Mouse (Mus musculus): ENCODE data around the gene Chst4.
A peak's percentile ranks its signal among the peaks of the same experiment; 100 is the strongest.
"Not testable (repeated sequence)": the region's sequence is repeated elsewhere in the genome, so short reads cannot be mapped to it uniquely, and the experiment has no call there.

The Chst4 gene

GRCm38 (mm10) chr8:110039659-110040058, at the start of gene Chst4:
Gene Chst4, minus strand, starts transcription at chr8:110039740.
- DNase-seq = no peak

GRCm38 (mm10) chr8:110082416-110083105, 43.0 kb upstream of the Chst4 start:
- DNase-seq = no peak

GRCm38 (mm10) chr8:110079282-110080221, 40.0 kb upstream of the Chst4 start, which contains the start of gene Zfp612:
Gene Zfp612, plus strand, starts transcription at chr8:110079746.
- DNase-seq = peak; percentile 82

GRCm38 (mm10) chr8:110074496-110074895, 35.0 kb upstream of the Chst4 start:
- DNase-seq = no peak

GRCm38 (mm10) chr8:110071600-110071999, 32.1 kb upstream of the Chst4 start:
- peak; percentile 43 for DNase-seq

- no peak for DNase-seq
These were observed 30.2 kb upstream of the Chst4 start for GRCm38 (mm10) chr8:110069706-110070105.

- no peak for DNase-seq
These were observed 26.1 kb upstream of the Chst4 start for GRCm38 (mm10) chr8:110065676-110066075.

GRCm38 (mm10) chr8:110064606-110065365, 25.2 kb upstream of the Chst4 start:
- DNase-seq = no peak

GRCm38 (mm10) chr8:110064161-110064560, 24.6 kb upstream of the Chst4 start:
- DNase-seq = no peak

GRCm38 (mm10) chr8:110058207-110058606, 18.7 kb upstream of the Chst4 start:
- no peak for DNase-seq

- DNase-seq = no peak
These were observed 11.7 kb upstream of the Chst4 start for GRCm38 (mm10) chr8:110051208-110051607.

GRCm38 (mm10) chr8:110040509-110040908, 969 bp upstream of the Chst4 start:
- DNase-seq = no peak

GRCm38 (mm10) chr8:110039216-110039615, 324 bp downstream of the Chst4 start:
- DNase-seq = no peak

- DNase-seq = no peak
These were observed 3.4 kb downstream of the Chst4 start for GRCm38 (mm10) chr8:110036156-110036555.

GRCm38 (mm10) chr8:110034331-110034730, 5.2 kb downstream of the Chst4 start:
- DNase-seq = no peak

- DNase-seq = not testable (repeated sequence)
These were observed 5.8 kb downstream of the Chst4 start for GRCm38 (mm10) chr8:110033771-110034170.

- DNase-seq = no peak
These were observed 16.7 kb downstream of the Chst4 start for GRCm38 (mm10) chr8:110022768-110023344.

- DNase-seq = no peak
These were observed 17.5 kb downstream of the Chst4 start for GRCm38 (mm10) chr8:110022081-110022480.

- peak; percentile 8 for DNase-seq
These were observed 28.7 kb downstream of the Chst4 start for GRCm38 (mm10) chr8:110010868-110011267.

- no peak for DNase-seq
These were observed 30.5 kb downstream of the Chst4 start for GRCm38 (mm10) chr8:110008995-110009446.

- no peak for DNase-seq
These were observed 31.1 kb downstream of the Chst4 start for GRCm38 (mm10) chr8:110008228-110008994.
